Mouse (Mus musculus) lung, postnatal 0 days (tissue): ENCODE data around the gene Nup210. TPM values are rescaled to one million over a fixed set of nuclear protein-coding genes. Genes with fewer than 3 reads are reported as not detected.

Source experiments
- ATAC-seq: fragments of 200-750 bp; cut with Nextera tagmentation; 2 replicates; pipeline ENCODE4 v1.8.0; 2017; ENCODE audit warnings: moderate library complexity
- DNase-seq: peaks from one replicate; pipeline ENCODE4 v3.0.0-alpha.2; 2016; ENCODE audit warnings: low spot score
- H3K27ac ChIP-seq: fragments of 300-500 bp; sonication (generic); 2 replicates; pipeline ENCODE4 v1.5.1; 2014; ENCODE audit warnings: antibody characterized with exemption, mild to moderate bottlenecking, low read length, mixed read lengths
- H3K27me3 ChIP-seq: fragments of 300-500 bp; sonication (generic); replicated peaks from 2 replicates; pipeline ENCODE4 v1.6.1; 2014; ENCODE audit warnings: low read length, mixed read lengths; ENCODE audit not compliant: insufficient read depth
- H3K36me3 ChIP-seq: fragments of 300-500 bp; sonication (generic); 2 replicates; pipeline ENCODE4 v1.6.1; 2014; ENCODE audit warnings: low read length, mixed read lengths; ENCODE audit not compliant: insufficient read depth
- H3K4me1 ChIP-seq: fragments of 300-500 bp; sonication (generic); 2 replicates; pipeline ENCODE4 v1.6.1; 2014; ENCODE audit warnings: antibody characterized with exemption, low read depth, low read length, mixed read lengths; ENCODE audit not compliant: insufficient read depth
- H3K4me2 ChIP-seq: fragments of 300-500 bp; sonication (generic); replicated peaks from 2 replicates; pipeline ENCODE4 v1.6.1; 2014; ENCODE audit warnings: low read depth, mild to moderate bottlenecking, low read length, moderate library complexity, mixed read lengths
- H3K4me3 ChIP-seq: fragments of 300-500 bp; sonication (generic); 2 replicates; pipeline ENCODE4 v1.5.1; 2014; ENCODE audit warnings: low read depth, low read length
- H3K9ac ChIP-seq: fragments of 300-500 bp; sonication (generic); replicated peaks from 2 replicates; pipeline ENCODE4 v1.6.1; 2014; ENCODE audit warnings: low read depth, mild to moderate bottlenecking
- H3K9me3 ChIP-seq: fragments of 300-500 bp; sonication (generic); 2 replicates; pipeline ENCODE4 v1.6.1; 2016; ENCODE audit warnings: low read length, mixed read lengths
- CTCF ChIP-seq: IDR thresholded peaks from 2 replicates; pipeline ENCODE4 v1.5.1; 2016; ENCODE audit warnings: antibody characterized with exemption, mild to moderate bottlenecking
- EP300 ChIP-seq: IDR thresholded peaks from 2 replicates; pipeline ENCODE4 v1.6.1; 2016; ENCODE audit warnings: antibody characterized with exemption, mild to moderate bottlenecking, control low read depth
- WGBS: fragments of 180-500 bp; shearing (Covaris S2); extraction: QIAGEN DNeasy Blood & Tissue Kit; methylation state at CpG from one replicate; pipeline ENCODE4 v1.1.7; 2014; 5-methylcytosine and 5-hydroxymethylcytosine counted together
- polyA plus RNA-seq: library from polyadenylated mRNA; unstranded; fragments of >200 nt; fragmentation: Nextera tagmentation; extraction: Ambion mirVana; gene quantifications from 2 replicates; pipeline ENCODE4 v1.2.1, GENCODE M21; 2015

The Nup210 gene
- polyA plus RNA-seq, result 5.8 and 7.0 TPM in 2 replicates

DNA sequence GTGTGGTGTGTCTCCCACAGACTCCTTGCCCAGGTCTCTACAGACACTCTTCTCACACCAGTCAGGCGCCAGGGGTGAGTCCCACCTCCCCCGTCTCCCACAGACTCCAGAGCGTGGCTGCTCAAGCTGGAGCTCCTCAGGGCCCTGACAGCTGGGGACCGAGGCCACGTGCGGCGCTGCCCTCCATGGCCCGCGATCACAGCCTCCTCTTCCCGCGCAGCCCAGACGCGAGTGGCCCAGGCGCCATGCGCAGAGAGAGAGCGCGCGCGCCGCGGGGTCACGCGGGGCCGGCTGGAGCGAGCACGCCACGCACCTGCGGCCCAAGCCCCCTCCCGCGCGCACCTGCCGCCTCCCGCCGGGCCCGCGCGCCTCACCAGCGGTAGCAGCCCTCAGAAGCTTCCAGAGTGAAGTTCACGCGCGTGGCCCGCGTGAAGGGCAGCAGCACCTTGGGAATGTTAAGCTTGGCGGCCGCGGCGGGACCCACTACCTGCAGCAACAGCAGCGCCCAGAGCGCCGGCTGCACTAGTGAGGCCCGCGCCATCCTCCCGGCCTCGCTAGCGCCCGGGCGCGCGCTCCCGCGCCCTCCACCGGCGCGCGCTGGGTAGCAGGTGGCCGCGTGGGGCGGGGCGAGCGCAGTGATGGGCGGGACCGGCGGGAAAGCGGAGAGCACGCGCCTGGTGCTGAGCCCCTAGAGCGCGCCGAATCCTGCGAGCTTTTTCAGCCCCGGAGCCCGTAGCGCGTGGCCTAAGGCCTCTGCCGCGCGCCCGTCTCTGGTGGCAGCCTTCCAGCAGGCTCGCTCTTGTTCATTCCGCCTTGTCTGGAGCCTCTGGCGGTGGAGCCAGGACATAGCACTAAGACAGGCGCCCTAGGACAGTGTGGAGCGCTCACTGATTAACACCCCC, at the start of gene Nup210:
Gene Nup210 (minus strand): TSS at position 586 of the 902 bp plus-strand sequence.
- DNase-seq (peak; percentile 97), ATAC-seq (peak; percentile 96)
- Histone ChIP-seq H3K4me2 (peak within 1 kb of the TSS; percentile 99), H3K4me1 (peaks cover 10% of the 10 kb centered on the region), H3K9me3 (no peaks in the 10 kb centered on the region), H3K27ac (peak within 1 kb of the TSS; percentile 59), H3K36me3 (no peaks in the 10 kb centered on the region), H3K9ac (no peak within 1 kb of the TSS; the same call in 1 of the 2 replicates), H3K27me3 (no peaks in the 10 kb centered on the region), H3K4me3 (peak within 1 kb of the TSS; percentile 61)
- WGBS, result under 1% methylated on average over 45 of the region's 93 CpGs
- no peak for TF ChIP-seq EP300
- peak; percentile 75 for TF ChIP-seq CTCF

DNA sequence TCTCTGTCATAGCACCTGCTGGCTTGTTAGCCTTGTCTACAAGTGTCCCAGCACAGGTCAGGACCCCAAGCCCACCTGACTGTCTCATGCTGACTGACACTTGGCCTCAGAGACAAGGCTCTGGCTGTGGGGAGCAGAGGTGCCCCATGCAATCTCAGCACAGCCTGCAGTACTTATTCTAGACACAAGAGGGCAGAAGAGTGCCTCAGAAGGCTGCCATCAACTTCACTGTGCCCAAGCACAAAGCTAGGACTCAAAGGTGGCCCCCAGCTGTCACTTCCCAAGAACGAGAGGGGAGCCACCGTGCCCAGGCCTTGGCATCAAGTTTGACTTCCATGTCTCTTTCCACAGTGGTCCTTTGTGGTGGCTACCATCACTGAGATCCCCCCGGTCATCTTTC, 48.6 kb upstream of the Nup210 start:
- Histone ChIP-seq H3K27me3 (no peaks in the 10 kb centered on the region), H3K27ac (no peak overlapping the region), H3K9ac (0 out of 2 replicates have a peak overlapping the region, but pooled peaks have one; percentile 2), H3K9me3 (no peaks in the 10 kb centered on the region), H3K4me1 (no peaks in the 10 kb centered on the region), H3K4me2 (no peak overlapping the region), H3K4me3 (no peak overlapping the region), H3K36me3 (0 out of 2 replicates have a peak, but pooled peaks cover 4% of the 10 kb centered on the region)
- ATAC-seq, result peak; percentile 29
- 38% methylated on average over 3 of the region's 3 CpGs for WGBS
- TF ChIP-seq CTCF (peak; percentile 95), EP300 (no peak)
- peak; percentile 38 for DNase-seq

DNA sequence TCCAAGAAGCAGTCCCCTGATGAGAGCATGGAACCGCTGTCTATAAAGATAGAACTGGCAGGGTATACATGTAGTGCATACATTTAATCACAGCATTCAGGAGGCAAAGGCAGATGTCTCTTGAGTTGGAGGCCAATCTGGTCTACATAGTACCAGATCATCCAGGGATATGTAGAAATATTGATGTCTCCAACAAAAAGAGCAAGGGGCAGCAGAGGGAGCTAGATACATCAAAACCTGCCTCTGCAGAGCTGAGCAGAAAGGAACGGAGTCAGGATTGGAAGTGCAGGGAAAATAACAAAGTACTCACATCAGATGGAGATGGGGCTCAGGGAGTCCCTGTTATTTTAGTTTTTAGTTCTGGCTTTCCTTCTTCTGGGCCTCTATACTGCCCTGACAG, 48.0 kb upstream of the Nup210 start:
- Histone ChIP-seq H3K9me3 (no peaks in the 10 kb centered on the region), H3K9ac (0 out of 2 replicates have a peak overlapping the region, but pooled peaks have one; percentile 2), H3K4me3 (no peak overlapping the region), H3K36me3 (0 out of 2 replicates have a peak, but pooled peaks cover under 1% of the 10 kb centered on the region), H3K4me2 (no peak overlapping the region), H3K27me3 (no peaks in the 10 kb centered on the region), H3K4me1 (no peaks in the 10 kb centered on the region), H3K27ac (no peak overlapping the region)
- TF ChIP-seq CTCF (no peak), EP300 (no peak)
- WGBS, result 90% methylated on average over 2 of the region's 2 CpGs
- no peak for ATAC-seq
- no peak for DNase-seq

DNA sequence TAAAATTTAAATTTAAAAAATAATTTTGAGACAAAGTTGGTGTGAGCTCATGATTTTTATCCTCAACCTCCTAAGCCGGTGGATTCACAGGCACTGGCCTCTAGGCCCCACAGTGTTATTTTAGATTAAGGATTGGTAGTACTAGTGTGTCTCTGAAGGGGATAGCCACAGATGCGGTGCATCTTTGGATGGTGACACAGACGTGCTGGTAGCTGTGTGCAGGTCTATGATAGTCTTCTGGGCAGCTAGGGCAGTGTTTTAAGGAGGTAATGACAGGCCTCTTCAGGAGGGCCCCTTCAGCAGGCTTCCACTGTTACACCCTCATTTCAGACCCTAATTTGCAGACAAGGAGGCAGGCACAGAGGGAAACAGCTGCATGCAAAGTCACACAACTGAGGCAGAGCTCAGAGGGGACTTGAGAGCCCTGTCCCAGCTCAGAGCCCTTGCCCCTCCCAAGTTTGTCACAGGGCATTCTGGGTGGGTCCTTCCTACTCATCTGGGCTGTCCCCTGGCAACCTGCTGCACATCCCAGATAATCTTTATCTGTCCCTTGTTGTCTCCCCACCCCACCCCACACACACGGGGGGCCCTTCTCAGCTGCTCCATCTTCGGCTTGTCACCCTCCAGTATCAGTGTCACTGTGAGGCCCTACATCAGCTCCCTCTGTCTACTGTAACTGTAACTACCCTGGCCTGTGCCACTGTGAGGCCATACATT, 46.7 kb upstream of the Nup210 start:
- no peaks in the 10 kb centered on the region for H3K4me1 ChIP-seq
- no peak overlapping the region for H3K4me2 ChIP-seq
- TF ChIP-seq EP300, result no peak
- H3K27me3 ChIP-seq, result no peaks in the 10 kb centered on the region
- H3K9ac ChIP-seq, result no peak overlapping the region
- no peak overlapping the region for H3K4me3 ChIP-seq
- no peaks in the 10 kb centered on the region for H3K36me3 ChIP-seq
- ATAC-seq, result no peak
- no peak for DNase-seq
- no peaks in the 10 kb centered on the region for H3K9me3 ChIP-seq
- H3K27ac ChIP-seq, result no peak overlapping the region
- 76% methylated on average over 5 of the region's 5 CpGs for WGBS

DNA sequence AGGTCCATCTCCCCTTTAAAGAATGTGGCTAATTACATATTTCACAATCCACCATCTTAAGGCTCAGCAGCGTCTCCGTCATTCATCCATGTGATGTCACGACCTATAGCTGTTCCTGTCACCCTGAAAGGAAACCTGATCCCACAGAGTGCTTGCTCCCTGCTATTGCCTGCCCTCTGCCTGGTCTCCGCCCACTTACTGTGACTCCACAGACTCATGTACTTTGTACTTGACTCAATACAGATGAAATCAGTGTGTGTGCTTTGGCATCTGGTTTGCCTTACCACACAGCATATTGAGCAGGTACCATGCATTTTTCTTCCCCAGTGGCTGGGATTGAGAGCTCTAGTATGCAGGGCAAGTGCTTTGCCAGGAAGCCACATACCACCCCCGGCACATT, 45.7 kb upstream of the Nup210 start:
- H3K4me1 ChIP-seq, result no peaks in the 10 kb centered on the region
- ATAC-seq, result no peak

DNA sequence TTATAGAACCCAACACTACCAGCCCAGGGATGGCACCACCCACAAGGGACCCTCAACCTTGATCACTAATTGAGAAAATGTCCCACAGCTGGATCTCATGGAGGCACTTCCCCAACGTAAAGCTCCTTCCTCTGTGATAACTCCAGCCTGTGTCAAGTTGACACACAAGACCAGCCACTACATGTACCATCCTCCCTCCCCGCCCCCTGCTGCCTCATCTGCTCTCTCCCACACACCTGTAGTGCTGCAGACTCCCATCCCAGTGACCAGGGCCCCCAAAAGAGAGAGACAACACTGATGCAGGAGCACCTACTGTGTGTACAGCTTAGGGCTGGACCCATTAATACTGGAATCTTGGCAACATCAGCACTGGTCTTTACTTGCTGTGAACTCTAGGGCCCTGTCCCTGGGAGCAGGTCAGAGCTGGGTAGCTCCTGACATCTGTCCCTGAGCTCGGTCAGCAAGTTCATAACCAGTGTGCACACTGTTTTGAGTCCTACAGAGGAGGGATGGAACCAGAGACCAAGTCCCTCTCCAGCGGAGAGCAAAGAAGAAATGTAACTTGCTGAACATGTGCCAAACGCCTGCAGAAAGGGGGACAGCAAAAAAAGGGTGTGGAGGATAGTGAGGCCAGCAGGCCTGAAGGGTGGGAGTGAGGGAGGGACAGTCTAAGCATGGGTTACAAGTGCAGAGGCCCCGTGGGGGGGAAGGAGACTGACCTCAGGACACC, 45.0 kb upstream of the Nup210 start:
- no peak for DNase-seq
- Histone ChIP-seq H3K4me1 (no peaks in the 10 kb centered on the region), H3K9ac (no peak overlapping the region), H3K4me3 (no peak overlapping the region), H3K36me3 (no peaks in the 10 kb centered on the region), H3K4me2 (no peak overlapping the region), H3K27ac (no peak overlapping the region), H3K27me3 (no peaks in the 10 kb centered on the region), H3K9me3 (no peaks in the 10 kb centered on the region)
- TF ChIP-seq CTCF (no peak), EP300 (no peak)
- 58% methylated on average over 6 of the region's 6 CpGs for WGBS
- no peak for ATAC-seq

More for the DNA sequence above, 45.7 kb upstream of the Nup210 start:
- no peak for DNase-seq
- no peak overlapping the region for H3K27ac ChIP-seq
- 88% methylated on average over 5 of the region's 5 CpGs for WGBS
- H3K4me2 ChIP-seq, result no peak overlapping the region
- no peaks in the 10 kb centered on the region for H3K9me3 ChIP-seq
- H3K27me3 ChIP-seq, result no peaks in the 10 kb centered on the region
- no peak overlapping the region for H3K9ac ChIP-seq
- no peaks in the 10 kb centered on the region for H3K36me3 ChIP-seq
- no peak for TF ChIP-seq EP300
- TF ChIP-seq CTCF, result no peak
- no peak overlapping the region for H3K4me3 ChIP-seq
